Mouse (Mus musculus) heart, embryonic 13.5 days (tissue): ENCODE results near the gene Hesx1. TPM values are rescaled to one million over a fixed set of nuclear protein-coding genes. Genes with fewer than 3 reads are reported as not detected.
A peak's percentile ranks its signal among the peaks of the same experiment; 100 is the strongest.
"Not testable (repeated sequence)": the region's sequence is repeated elsewhere in the genome, so short reads cannot be mapped to it uniquely, and the experiment has no call there.

Experiments
- ATAC-seq: fragments of 200-750 bp; cut with Nextera tagmentation; 2 replicates; pipeline ENCODE4 v1.8.0; 2017; ENCODE audit warnings: moderate TSS enrichment; ENCODE audit not compliant: insufficient number of reproducible peaks, low FRiP score, low TSS enrichment; ENCODE audit errors: extremely low read depth
- H3K27ac ChIP-seq: fragments of 300-500 bp; sonication (generic); replicated peaks from 2 replicates; pipeline ENCODE4 v1.5.1; 2015; ENCODE audit warnings: moderate library complexity, mild to moderate bottlenecking, inconsistent platforms
- H3K27me3 ChIP-seq: fragments of 300-500 bp; sonication (generic); replicated peaks from 2 replicates; pipeline ENCODE4 v1.6.1; 2015; ENCODE audit warnings: mild to moderate bottlenecking, inconsistent platforms
- H3K36me3 ChIP-seq: fragments of 300-500 bp; sonication (generic); 2 replicates; pipeline ENCODE4 v1.6.1; 2015; ENCODE audit warnings: mild to moderate bottlenecking, inconsistent platforms
- H3K4me1 ChIP-seq: fragments of 300-500 bp; sonication (generic); 2 replicates; pipeline ENCODE4 v1.6.1; 2015; ENCODE audit warnings: inconsistent platforms
- H3K4me2 ChIP-seq: fragments of 300-500 bp; sonication (generic); 2 replicates; pipeline ENCODE4 v1.6.1; 2015; ENCODE audit warnings: inconsistent platforms, mild to moderate bottlenecking, moderate library complexity
- H3K4me3 ChIP-seq: fragments of 300-500 bp; sonication (generic); 2 replicates; pipeline ENCODE4 v1.5.1; 2015; ENCODE audit warnings: moderate library complexity, mild to moderate bottlenecking, inconsistent platforms
- H3K9ac ChIP-seq: fragments of 300-500 bp; sonication (generic); 2 replicates; pipeline ENCODE4 v1.6.1; 2015; ENCODE audit warnings: inconsistent platforms, mild to moderate bottlenecking, moderate library complexity
- H3K9me3 ChIP-seq: fragments of 300-500 bp; sonication (generic); 2 replicates; pipeline ENCODE4 v1.6.1; 2016; ENCODE audit warnings: inconsistent platforms
- WGBS: fragments of 180-500 bp; shearing (Covaris S2); methylation state at CpG from one replicate; pipeline ENCODE4 v1.1.7; 2015; ENCODE audit warnings: mixed read lengths; 5-methylcytosine and 5-hydroxymethylcytosine counted together
- polyA plus RNA-seq: library from polyadenylated mRNA; unstranded; fragments of >200 nt; fragmentation: Nextera tagmentation; extraction: Ambion mirVana; gene quantifications from 2 replicates; pipeline ENCODE4 v1.2.1, GENCODE M21; 2015

Gene Hesx1
- 0.20 and 1.1 TPM in 2 replicates for polyA plus RNA-seq

- Histone ChIP-seq H3K9me3 (no peaks in the 10 kb centered on the region), H3K4me1 (peaks cover 19% of the 10 kb centered on the region), H3K4me2 (peak within 1 kb of the TSS; percentile 69), H3K36me3 (no peaks in the 10 kb centered on the region), H3K9ac (peak within 1 kb of the TSS; percentile 62), H3K27me3 (no peaks in the 10 kb centered on the region), H3K4me3 (peak within 1 kb of the TSS; percentile 50), H3K27ac (peak within 1 kb of the TSS; percentile 62)
- no peak for ATAC-seq
- 6% methylated on average over 16 of the region's 16 CpGs for WGBS
Observed at GRCm38 (mm10) chr14:26994211-26994741, at the start of gene Hesx1. TSS of gene Hesx1 (plus strand) at chr14:26994416.

DNA sequence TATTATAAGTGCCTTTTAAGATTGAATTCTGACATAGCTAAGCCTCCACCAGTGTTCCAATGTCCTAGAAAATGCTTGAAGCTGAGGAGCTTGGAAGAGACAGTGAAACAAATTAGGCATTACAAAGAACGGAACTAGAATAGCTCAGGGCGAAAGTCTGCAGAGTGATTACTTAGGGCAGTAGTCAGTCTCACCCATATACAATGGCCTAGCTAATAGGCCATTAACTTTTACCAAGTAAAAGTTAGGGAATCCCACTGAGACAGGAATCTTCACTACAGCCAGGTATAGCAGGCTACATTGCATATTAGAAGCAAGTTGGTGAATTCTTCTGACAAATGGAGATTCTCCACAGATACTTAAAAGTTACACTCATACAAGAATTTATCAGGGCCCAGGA, 38.1 kb upstream of the Hesx1 start:
- not testable (repeated sequence) for ATAC-seq, H3K9me3 ChIP-seq, H3K27ac ChIP-seq, H3K27me3 ChIP-seq, H3K9ac ChIP-seq, H3K4me1 ChIP-seq, H3K4me3 ChIP-seq, H3K4me2 ChIP-seq
- 94% methylated on average over 2 of the region's 2 CpGs for WGBS
- peaks cover 66% of the 10 kb centered on the region for H3K36me3 ChIP-seq

DNA sequence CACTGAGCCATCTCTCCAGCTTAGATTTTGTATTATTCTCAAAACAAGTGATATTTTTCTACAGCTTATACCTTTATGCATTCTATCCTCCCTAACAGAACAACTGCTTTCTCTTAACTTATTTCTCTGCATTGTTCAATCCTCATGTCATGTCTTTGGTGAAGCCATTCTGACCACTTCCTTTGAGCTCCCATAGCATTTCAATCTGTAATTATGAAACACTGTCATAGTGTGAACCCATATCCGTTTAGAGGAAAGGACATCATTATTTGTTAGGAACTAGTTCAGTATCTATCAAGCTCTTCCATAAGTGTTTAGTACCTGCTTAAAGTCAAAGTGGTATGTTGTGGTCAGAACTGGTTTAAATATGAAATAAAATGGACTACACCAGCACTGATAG, 33.7 kb upstream of the Hesx1 start:
- no peak for ATAC-seq
- WGBS, result 67% methylated on average over 1 of the region's 1 CpGs

GRCm38 (mm10) chr14:26969164-26969563, 25.1 kb upstream of the Hesx1 start:
- Histone ChIP-seq H3K27me3 (no peaks in the 10 kb centered on the region), H3K36me3 (peaks cover 3% of the 10 kb centered on the region), H3K9ac (peak overlapping the region; percentile 95), H3K27ac (peak overlapping the region; percentile 90), H3K4me3 (peak overlapping the region; percentile 74), H3K4me2 (peak overlapping the region; percentile 80), H3K4me1 (peaks cover 21% of the 10 kb centered on the region), H3K9me3 (no peaks in the 10 kb centered on the region)
- WGBS, result 67% methylated on average over 3 of the region's 3 CpGs
- ATAC-seq, result no peak

More for the DNA sequence above, 33.7 kb upstream of the Hesx1 start:
- Histone ChIP-seq H3K27ac (no peak overlapping the region), H3K27me3 (no peaks in the 10 kb centered on the region), H3K4me2 (no peak overlapping the region), H3K36me3 (peaks cover 52% of the 10 kb centered on the region), H3K4me3 (no peak overlapping the region), H3K9ac (no peak overlapping the region), H3K9me3 (no peaks in the 10 kb centered on the region), H3K4me1 (no peaks in the 10 kb centered on the region)

GRCm38 (mm10) chr14:26969856-26970407, 24.3 kb upstream of the Hesx1 start:
- WGBS, result under 1% methylated on average over 62 of the region's 62 CpGs
- H3K27me3 ChIP-seq, result no peaks in the 10 kb centered on the region
- H3K36me3 ChIP-seq, result no peaks in the 10 kb centered on the region
- peak overlapping the region; percentile 90 for H3K27ac ChIP-seq
- no peaks in the 10 kb centered on the region for H3K9me3 ChIP-seq
- peak; percentile 81; the same call in 1 of the 2 replicates for ATAC-seq
- H3K4me3 ChIP-seq, result peak overlapping the region; percentile 74
- peaks cover 21% of the 10 kb centered on the region for H3K4me1 ChIP-seq
- peak overlapping the region; percentile 95 for H3K9ac ChIP-seq
- H3K4me2 ChIP-seq, result peak overlapping the region; percentile 80

DNA sequence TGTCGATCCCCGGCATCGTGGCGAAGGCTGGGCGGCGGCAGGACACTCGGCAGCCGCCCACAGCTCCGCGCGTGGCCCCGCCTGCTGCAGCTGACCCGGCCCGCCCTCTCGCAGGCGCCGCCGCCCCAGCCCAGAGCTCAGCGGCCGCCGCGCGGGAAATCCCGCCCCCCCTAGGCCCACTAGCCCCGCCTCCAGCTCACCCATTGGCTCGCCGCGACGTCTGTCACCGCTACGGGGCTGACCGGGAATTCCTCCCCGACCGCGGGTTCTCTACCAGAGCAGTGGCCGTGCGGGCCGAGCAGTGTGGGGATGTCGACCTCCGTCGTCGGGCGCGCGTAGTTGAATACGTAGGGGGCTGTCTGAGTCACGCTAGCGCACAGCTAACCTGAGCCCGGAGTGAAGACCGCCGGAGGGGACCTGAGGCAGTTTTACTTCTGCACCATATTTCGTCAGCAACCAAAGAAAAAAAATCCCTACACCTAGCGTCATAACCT, 23.7 kb upstream of the Hesx1 start:
- H3K36me3 ChIP-seq, result no peaks in the 10 kb centered on the region
- peak overlapping the region; percentile 74 for H3K4me3 ChIP-seq
- peak overlapping the region; percentile 90 for H3K27ac ChIP-seq
- no peaks in the 10 kb centered on the region for H3K27me3 ChIP-seq
- peak overlapping the region; percentile 80 for H3K4me2 ChIP-seq
- H3K9ac ChIP-seq, result peak overlapping the region; percentile 95
- peaks cover 26% of the 10 kb centered on the region for H3K4me1 ChIP-seq
- ATAC-seq, result peak; percentile 100
- no peaks in the 10 kb centered on the region for H3K9me3 ChIP-seq
- under 1% methylated on average over 53 of the region's 53 CpGs for WGBS

DNA sequence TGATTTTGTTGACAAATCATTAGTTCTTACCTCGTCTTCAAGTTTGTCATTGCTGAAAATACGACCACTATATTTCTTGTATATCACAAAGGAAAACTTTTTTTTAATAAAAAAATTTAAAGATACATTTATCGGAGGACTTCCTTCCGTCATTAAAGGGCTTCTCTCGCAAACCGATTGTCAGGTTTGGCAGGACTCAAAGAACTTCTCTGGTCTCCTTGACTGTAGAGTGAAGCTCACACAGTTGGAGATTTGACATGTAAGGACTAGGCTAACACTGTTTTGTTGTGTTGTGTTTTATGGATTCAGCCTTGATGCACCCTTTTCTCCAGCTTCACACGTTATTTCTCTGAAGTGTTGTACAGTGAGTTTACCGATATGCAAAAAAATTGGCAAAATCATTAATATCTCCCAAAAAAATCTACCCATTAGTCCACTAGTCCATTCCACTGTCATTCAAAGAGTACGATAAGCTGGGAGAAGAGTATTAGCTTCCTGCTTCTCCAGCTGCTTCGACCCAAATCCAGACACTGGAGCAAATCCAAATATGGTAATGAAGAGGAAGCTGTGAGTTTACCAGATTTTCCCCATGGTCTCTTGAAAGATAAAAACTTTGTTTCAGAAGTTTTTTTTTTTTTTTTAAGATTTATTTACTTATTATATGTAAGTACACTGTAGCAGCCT, 23.0 kb upstream of the Hesx1 start, which contains the start of gene Appl1:
Appl1 (minus strand) TSS at position 127 of the 684 bp plus-strand sequence.
- 38% methylated on average over 10 of the region's 10 CpGs for WGBS
- H3K4me2 ChIP-seq, result peak within 1 kb of the TSS; percentile 80
- no peak for ATAC-seq
- H3K9me3 ChIP-seq, result no peaks in the 10 kb centered on the region
- no peaks in the 10 kb centered on the region for H3K36me3 ChIP-seq
- no peaks in the 10 kb centered on the region for H3K27me3 ChIP-seq
- H3K9ac ChIP-seq, result peak within 1 kb of the TSS; percentile 95
- peak within 1 kb of the TSS; percentile 90 for H3K27ac ChIP-seq
- peaks cover 28% of the 10 kb centered on the region for H3K4me1 ChIP-seq
- peak within 1 kb of the TSS; percentile 74 for H3K4me3 ChIP-seq

DNA sequence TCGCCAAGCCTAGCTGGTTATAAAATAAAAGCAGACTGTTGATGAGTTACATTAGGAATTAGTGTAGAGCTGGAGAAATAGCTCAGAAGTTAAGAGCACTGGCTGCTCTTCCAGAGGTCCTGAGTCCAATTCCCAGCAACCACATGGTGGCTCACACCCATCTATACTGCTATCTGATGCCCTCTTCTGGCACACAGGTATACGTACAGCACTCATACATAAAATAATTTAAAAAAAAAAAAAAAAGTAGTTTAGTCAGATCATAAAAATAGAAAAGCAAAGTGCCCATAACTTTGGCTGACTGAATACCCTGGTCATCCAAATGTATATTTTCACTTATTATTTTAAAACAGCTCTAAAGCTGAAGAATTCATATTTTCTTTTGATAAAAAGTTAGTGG, 21.1 kb upstream of the Hesx1 start:
- WGBS, result 82% methylated on average over 2 of the region's 2 CpGs
- no peak for ATAC-seq

DNA sequence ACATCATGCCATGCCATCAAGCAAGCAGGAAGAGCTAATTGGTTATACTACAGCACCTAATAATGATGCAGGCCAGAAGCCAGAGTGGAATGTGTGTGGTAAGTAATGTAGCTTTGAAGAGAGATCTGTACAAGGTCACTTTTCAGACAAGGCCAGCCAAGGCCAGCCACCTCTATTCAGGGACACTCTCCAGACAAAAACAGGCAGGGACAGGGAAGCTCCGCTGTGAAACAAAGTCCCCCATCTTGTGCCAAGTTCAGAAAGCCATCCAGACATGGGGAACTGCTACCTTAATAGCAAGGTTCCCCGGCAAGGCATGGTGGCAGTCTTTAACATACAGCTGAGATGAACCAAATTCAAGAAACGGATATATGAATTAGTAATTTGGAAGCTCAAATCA, 18.7 kb upstream of the Hesx1 start:
- H3K9ac ChIP-seq, result no peak overlapping the region
- H3K36me3 ChIP-seq, result no peaks in the 10 kb centered on the region
- no peaks in the 10 kb centered on the region for H3K9me3 ChIP-seq
- H3K27ac ChIP-seq, result peak overlapping the region; percentile 67
- no peaks in the 10 kb centered on the region for H3K27me3 ChIP-seq
- no peak overlapping the region for H3K4me3 ChIP-seq
- no peak overlapping the region for H3K4me2 ChIP-seq
- 58% methylated on average over 3 of the region's 3 CpGs for WGBS
- no peak for ATAC-seq
- peaks cover 24% of the 10 kb centered on the region for H3K4me1 ChIP-seq

More for the DNA sequence above, 21.1 kb upstream of the Hesx1 start:
- no peak overlapping the region for H3K4me2 ChIP-seq
- H3K27me3 ChIP-seq, result no peaks in the 10 kb centered on the region
- H3K4me1 ChIP-seq, result peaks cover 37% of the 10 kb centered on the region
- H3K27ac ChIP-seq, result no peak overlapping the region
- H3K4me3 ChIP-seq, result no peak overlapping the region
- H3K9me3 ChIP-seq, result no peaks in the 10 kb centered on the region
- no peaks in the 10 kb centered on the region for H3K36me3 ChIP-seq
- H3K9ac ChIP-seq, result no peak overlapping the region

GRCm38 (mm10) chr14:26976212-26976611, 18.0 kb upstream of the Hesx1 start:
- peaks cover 6% of the 10 kb centered on the region for H3K9me3 ChIP-seq
- H3K27me3 ChIP-seq, result no peaks in the 10 kb centered on the region
- H3K27ac ChIP-seq, result no peak overlapping the region
- no peak overlapping the region for H3K9ac ChIP-seq
- H3K4me1 ChIP-seq, result peaks cover 20% of the 10 kb centered on the region
- no peak for ATAC-seq
- H3K4me3 ChIP-seq, result no peak overlapping the region
- no peak overlapping the region for H3K4me2 ChIP-seq
- H3K36me3 ChIP-seq, result no peaks in the 10 kb centered on the region
- WGBS, result 55% methylated on average over 7 of the region's 7 CpGs

GRCm38 (mm10) chr14:26977500-26977899, 16.7 kb upstream of the Hesx1 start:
- H3K4me2 ChIP-seq, result no peak overlapping the region
- ATAC-seq, result no peak

More at GRCm38 (mm10) chr14:26977500-26977899, 16.7 kb upstream of the Hesx1 start:
- Histone ChIP-seq H3K9me3 (peaks cover 8% of the 10 kb centered on the region), H3K4me3 (no peak overlapping the region), H3K36me3 (no peaks in the 10 kb centered on the region), H3K9ac (no peak overlapping the region), H3K27me3 (no peaks in the 10 kb centered on the region), H3K4me1 (peaks cover 18% of the 10 kb centered on the region), H3K27ac (no peak overlapping the region)
- 44% methylated on average over 2 of the region's 2 CpGs for WGBS
